Mouse (Mus musculus) cerebellum, adult 2 months (tissue): ENCODE results near the gene Wnt7b. TPM values are rescaled to one million over a fixed set of nuclear protein-coding genes. Genes with fewer than 3 reads are reported as not detected.

ENCODE experiments used
- DNase-seq, 2 experiments: peaks; one replicate each; pipeline ENCODE4 v3.0.0; 2021
- H3K27ac ChIP-seq: fragments of 200-500 bp; 2 replicates; pipeline ENCODE4 v1.5.1; 2012; ENCODE audit warnings: low read length, control low read depth, inconsistent platforms; ENCODE audit not compliant: insufficient read depth
- H3K27me3 ChIP-seq: fragments of 200-500 bp; 2 replicates; pipeline ENCODE4 v1.6.1; 2012; ENCODE audit warnings: inconsistent platforms, mild to moderate bottlenecking, low read length, moderate library complexity; ENCODE audit not compliant: control insufficient read depth, insufficient read depth
- H3K4me1 ChIP-seq: fragments of 200-500 bp; 2 replicates; pipeline ENCODE4 v1.6.1; 2011; ENCODE audit warnings: low read length; ENCODE audit not compliant: control insufficient read depth, insufficient read depth
- H3K4me3 ChIP-seq: fragments of 200-500 bp; replicated peaks from 2 replicates; pipeline ENCODE3; 2011; ENCODE audit warnings: mild to moderate bottlenecking, low read depth, low read length, control low read depth; ENCODE audit not compliant: insufficient read depth
- CTCF ChIP-seq: fragments of 200-500 bp; IDR thresholded peaks from 2 replicates; pipeline ENCODE4 v1.5.1; 2011; ENCODE audit warnings: low read depth, mild to moderate bottlenecking, control low read depth, low read length, moderate library complexity, borderline replicate concordance; ENCODE audit not compliant: insufficient read depth
- POLR2A ChIP-seq: fragments of 200-500 bp; IDR thresholded peaks from 2 replicates; pipeline ENCODE4 v1.6.1; 2011; ENCODE audit warnings: low read length, control low read depth, borderline replicate concordance; ENCODE audit not compliant: insufficient read depth
- WGBS: fragments of 180-500 bp; shearing (Covaris S2); methylation state at CpG from one replicate; pipeline ENCODE4 v1.1.7; 2018; 5-methylcytosine and 5-hydroxymethylcytosine counted together
- polyA plus RNA-seq: library from polyadenylated mRNA; depleted of rRNA; stranded (reverse); fragments of >200 nt; gene quantifications from 2 replicates; pipeline ENCODE4 v1.2.3, GENCODE M21; 2012

The Wnt7b gene
- polyA plus RNA-seq, 1 experiment: 14.7 TPM

GRCm38 (mm10) chr15:85613358-85614266 is 31.3 kb upstream of the Wnt7b start:
- Histone ChIP-seq H3K4me1 (peaks cover 22% of the 10 kb centered on the region), H3K27me3 (no peaks in the 10 kb centered on the region), H3K4me3 (no peak overlapping the region), H3K27ac (peak overlapping the region; percentile 29; the same call in 1 of the 2 replicates)
- peak; percentile 49 to 65 for DNase-seq
- 56% methylated on average over 17 of the region's 17 CpGs for WGBS
- TF ChIP-seq CTCF (no peak), POLR2A (no peak)

GRCm38 (mm10) chr15:85612660-85613357 is 30.5 kb upstream of the Wnt7b start:
- WGBS: 73% methylated on average over 8 of the region's 8 CpGs
- Histone ChIP-seq H3K4me3 (no peak overlapping the region), H3K27me3 (no peaks in the 10 kb centered on the region), H3K27ac (peak overlapping the region; percentile 29; the same call in 1 of the 2 replicates), H3K4me1 (peaks cover 22% of the 10 kb centered on the region)
- TF ChIP-seq CTCF: peak; percentile 73
- TF ChIP-seq POLR2A: no peak
- peak; percentile 36 to 57 for DNase-seq

DNA sequence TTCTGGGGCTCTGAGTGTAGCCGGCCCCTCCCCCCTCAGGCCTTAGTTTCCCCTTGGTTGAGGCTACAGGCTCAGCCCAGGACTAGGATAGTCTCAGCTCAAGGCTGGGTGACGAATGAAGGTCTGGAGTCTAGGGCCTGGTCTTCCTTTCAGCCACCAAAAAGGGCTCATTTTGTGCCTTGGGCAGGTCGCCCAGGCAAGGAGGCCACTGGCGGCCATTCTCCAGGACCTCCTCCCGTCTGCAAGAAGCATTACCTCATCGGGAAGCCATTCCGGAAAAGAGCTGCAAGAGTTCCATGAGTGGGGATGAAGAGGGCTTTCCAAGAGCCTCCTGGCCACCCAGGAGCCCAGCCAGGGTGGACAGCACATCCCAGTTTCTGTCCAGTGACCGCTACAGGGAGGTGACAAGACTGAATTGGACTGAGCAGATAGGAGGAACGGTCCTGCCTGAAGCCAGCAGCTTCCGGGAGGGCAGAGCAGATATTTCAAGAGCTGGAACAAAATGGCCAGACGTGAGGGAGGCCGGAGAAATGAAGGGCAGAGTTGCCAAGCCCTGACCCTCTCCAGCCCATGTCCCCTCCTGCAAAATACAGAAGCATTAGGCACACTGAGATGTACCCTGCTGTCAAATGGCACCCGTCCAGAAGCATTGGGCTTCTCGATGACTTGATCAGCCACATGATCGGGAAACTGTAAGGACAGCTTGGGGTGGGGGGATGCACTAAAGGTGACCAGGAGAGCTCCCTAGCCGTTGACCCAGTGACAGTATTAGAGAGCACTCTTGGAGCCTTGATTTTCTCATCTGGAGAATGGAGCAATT is 29.6 kb upstream of the Wnt7b start:
- WGBS: 25% methylated on average over 16 of the region's 16 CpGs
- Histone ChIP-seq H3K4me1 (peaks cover 22% of the 10 kb centered on the region), H3K4me3 (no peak overlapping the region), H3K27ac (peak overlapping the region; percentile 60), H3K27me3 (no peaks in the 10 kb centered on the region)
- DNase-seq: peak; percentile 60
- no peak for TF ChIP-seq POLR2A
- TF ChIP-seq CTCF: no peak

DNA sequence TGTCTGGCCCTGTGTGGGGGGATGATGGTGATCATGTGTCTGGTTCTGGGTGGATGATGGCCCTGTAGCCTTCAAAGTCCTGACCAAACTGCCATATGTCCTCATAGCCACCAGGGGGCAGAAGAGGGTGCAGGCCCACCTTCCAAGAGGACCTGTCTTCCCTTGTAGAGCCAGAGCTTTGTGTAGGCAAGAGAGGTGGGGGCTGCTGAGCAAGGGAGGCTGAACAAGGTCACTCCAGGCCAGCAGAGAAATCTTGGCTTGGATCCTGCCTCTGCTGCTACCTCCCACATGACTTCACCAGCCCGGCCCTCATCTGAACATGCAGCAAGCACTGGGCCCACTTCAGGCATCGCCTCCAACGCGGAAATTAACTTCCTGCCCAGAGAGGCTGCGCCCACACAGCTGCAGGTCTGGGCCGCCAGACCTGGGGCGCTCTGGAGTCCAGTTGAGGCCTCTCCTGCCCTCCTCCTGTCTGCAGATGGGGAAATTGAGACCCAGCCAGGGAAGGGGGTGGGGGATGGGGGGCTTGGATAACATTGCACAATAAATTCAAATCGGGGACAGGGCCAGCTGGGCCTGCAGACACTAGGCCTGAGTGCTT is 28.4 kb upstream of the Wnt7b start:
- peaks cover 22% of the 10 kb centered on the region for H3K4me1 ChIP-seq
- TF ChIP-seq CTCF (peak; percentile 99), POLR2A (no peak)
- no peaks in the 10 kb centered on the region for H3K27me3 ChIP-seq
- H3K4me3 ChIP-seq: no peak overlapping the region
- DNase-seq: peak; percentile 84 to 86
- 4% methylated on average over 8 of the region's 8 CpGs for WGBS
- H3K27ac ChIP-seq: peak overlapping the region; percentile 54

DNA sequence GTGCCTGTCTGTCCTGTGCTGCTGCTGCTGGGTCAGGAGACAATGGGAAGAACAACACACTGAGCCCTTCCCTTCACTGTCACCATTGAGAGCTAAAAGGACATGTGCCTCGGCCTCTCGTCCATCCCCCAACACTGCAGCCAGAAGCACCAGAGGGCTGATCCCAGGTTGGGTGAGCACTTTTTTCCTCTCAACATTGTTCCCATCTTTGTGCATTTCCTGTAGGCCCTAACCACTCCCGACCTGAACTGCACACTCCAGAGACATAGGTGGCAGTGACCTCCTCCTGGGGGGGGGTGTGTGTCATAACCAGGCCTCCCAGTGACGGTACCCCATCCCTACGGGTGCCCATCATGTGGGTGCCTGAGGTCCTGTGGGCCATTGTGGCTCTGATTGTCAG is 27.8 kb upstream of the Wnt7b start:
- Histone ChIP-seq H3K4me3 (no peak overlapping the region), H3K27me3 (no peaks in the 10 kb centered on the region), H3K4me1 (peaks cover 22% of the 10 kb centered on the region), H3K27ac (no peak overlapping the region)
- no peak for TF ChIP-seq CTCF
- TF ChIP-seq POLR2A: no peak
- WGBS: 52% methylated on average over 5 of the region's 5 CpGs
- DNase-seq: no peak

GRCm38 (mm10) chr15:85609266-85610004 is 27.2 kb upstream of the Wnt7b start:
- H3K27ac ChIP-seq: no peak overlapping the region
- DNase-seq: peak; percentile 10 to 21
- no peaks in the 10 kb centered on the region for H3K27me3 ChIP-seq
- H3K4me1 ChIP-seq: peaks cover 22% of the 10 kb centered on the region
- 94% methylated on average over 5 of the region's 5 CpGs for WGBS
- no peak overlapping the region for H3K4me3 ChIP-seq
- TF ChIP-seq CTCF (0 out of 2 replicates have a peak, but pooled peaks have one; percentile 15), POLR2A (no peak)
